Mouse (Mus musculus) stomach, embryonic 16.5 days (tissue): Measurements from ENCODE around the gene Hip1. TPM values are rescaled to one million over a fixed set of nuclear protein-coding genes. Genes with fewer than 3 reads are reported as not detected.

Source experiments
- ATAC-seq: fragments of 200-750 bp; cut with Nextera tagmentation; 2 replicates; pipeline ENCODE4 v1.8.0; 2017; ENCODE audit warnings: moderate number of reproducible peaks, moderate TSS enrichment; ENCODE audit not compliant: insufficient read depth, low FRiP score
- H3K27ac ChIP-seq: fragments of 300-500 bp; sonication (generic); 2 replicates; pipeline ENCODE4 v1.5.1; 2014; ENCODE audit warnings: low read length
- H3K27me3 ChIP-seq: fragments of 300-500 bp; sonication (generic); 2 replicates; pipeline ENCODE4 v1.6.1; 2014; ENCODE audit warnings: low read length, control low read depth, mixed read lengths; ENCODE audit not compliant: control insufficient read depth, insufficient read depth
- H3K36me3 ChIP-seq: fragments of 300-500 bp; sonication (generic); 2 replicates; pipeline ENCODE4 v1.6.1; 2014; ENCODE audit warnings: low read length; ENCODE audit not compliant: control insufficient read depth, insufficient read depth
- H3K4me1 ChIP-seq: fragments of 300-500 bp; sonication (generic); 2 replicates; pipeline ENCODE4 v1.6.1; 2014; ENCODE audit warnings: low read length, control low read depth, mixed read lengths; ENCODE audit not compliant: control insufficient read depth, insufficient read depth
- H3K4me2 ChIP-seq: fragments of 300-500 bp; sonication (generic); 2 replicates; pipeline ENCODE4 v1.6.1; 2014; ENCODE audit warnings: low read depth, low read length, mixed read lengths
- H3K4me3 ChIP-seq: fragments of 300-500 bp; sonication (generic); replicated peaks from 2 replicates; pipeline ENCODE4 v1.5.1; 2014; ENCODE audit warnings: mild to moderate bottlenecking, low read length
- H3K9ac ChIP-seq: fragments of 300-500 bp; sonication (generic); 2 replicates; pipeline ENCODE4 v1.6.1; 2014; ENCODE audit warnings: low read length
- H3K9me3 ChIP-seq: fragments of 300-500 bp; sonication (generic); replicated peaks from 2 replicates; pipeline ENCODE4 v1.6.1; 2016; ENCODE audit warnings: low read length, control low read depth; ENCODE audit not compliant: control insufficient read depth
- WGBS: fragments of 180-500 bp; shearing (Covaris S2); extraction: QIAGEN DNeasy Blood & Tissue Kit; methylation state at CpG from one replicate; pipeline ENCODE4 v1.1.7; 2014; 5-methylcytosine and 5-hydroxymethylcytosine counted together
- polyA plus RNA-seq: library from polyadenylated mRNA; unstranded; fragments of >200 nt; fragmentation: Nextera tagmentation; extraction: Ambion mirVana; gene quantifications from 2 replicates; pipeline ENCODE4 v1.2.1, GENCODE M21; 2015

The Hip1 gene
- polyA plus RNA-seq, 1 experiment from 2014 or later = 26.5 TPM

- H3K4me1 ChIP-seq = 0 out of 2 replicates have a peak, but pooled peaks cover 3% of the 10 kb centered on the region
- no peak for ATAC-seq
- H3K4me2 ChIP-seq = no peak overlapping the region
- H3K4me3 ChIP-seq = no peak overlapping the region
- H3K9ac ChIP-seq = no peak overlapping the region
- WGBS = 75% methylated on average over 10 of the region's 10 CpGs
- H3K9me3 ChIP-seq = no peaks in the 10 kb centered on the region
- no peaks in the 10 kb centered on the region for H3K27me3 ChIP-seq
- H3K27ac ChIP-seq = no peak overlapping the region
- no peaks in the 10 kb centered on the region for H3K36me3 ChIP-seq
Observed at GRCm38 (mm10) chr5:135537794-135538214, 7.1 kb downstream of the Hip1 start.

- Histone ChIP-seq H3K9ac (no peak overlapping the region), H3K9me3 (no peaks in the 10 kb centered on the region), H3K27me3 (no peaks in the 10 kb centered on the region), H3K36me3 (no peaks in the 10 kb centered on the region), H3K4me2 (no peak overlapping the region), H3K27ac (no peak overlapping the region), H3K4me3 (no peak overlapping the region), H3K4me1 (peaks cover 5% of the 10 kb centered on the region; the same call in 1 of the 2 replicates)
- ATAC-seq = peak; percentile 47; the same call in 1 of the 2 replicates
- 65% methylated on average over 4 of the region's 4 CpGs for WGBS
Observed at GRCm38 (mm10) chr5:135537326-135537725, 7.6 kb downstream of the Hip1 start.

DNA sequence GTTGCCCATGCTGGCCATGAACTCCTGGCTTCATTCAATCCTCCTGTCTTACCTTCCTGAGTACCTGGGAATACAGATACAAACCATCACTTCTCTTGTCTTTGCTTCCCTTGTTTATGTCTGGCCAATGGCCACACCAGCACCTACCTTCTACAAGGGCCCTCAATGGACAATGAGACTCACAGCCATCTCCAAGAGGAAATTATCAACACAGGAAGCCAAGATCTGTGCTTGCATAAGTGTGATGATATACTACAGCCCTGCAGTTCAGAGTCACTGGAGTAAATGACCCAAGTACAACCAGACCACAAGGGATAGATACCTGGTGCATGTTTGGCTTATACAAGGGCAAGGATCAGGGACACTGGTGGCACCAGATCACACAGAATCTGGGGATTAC is 9.1 kb downstream of the Hip1 start:
- Histone ChIP-seq H3K27ac (no peak overlapping the region), H3K4me1 (peaks cover 8% of the 10 kb centered on the region; the same call in 1 of the 2 replicates), H3K4me3 (no peak overlapping the region), H3K4me2 (no peak overlapping the region), H3K27me3 (no peaks in the 10 kb centered on the region), H3K9me3 (no peaks in the 10 kb centered on the region), H3K9ac (no peak overlapping the region), H3K36me3 (no peaks in the 10 kb centered on the region)
- no peak for ATAC-seq

DNA sequence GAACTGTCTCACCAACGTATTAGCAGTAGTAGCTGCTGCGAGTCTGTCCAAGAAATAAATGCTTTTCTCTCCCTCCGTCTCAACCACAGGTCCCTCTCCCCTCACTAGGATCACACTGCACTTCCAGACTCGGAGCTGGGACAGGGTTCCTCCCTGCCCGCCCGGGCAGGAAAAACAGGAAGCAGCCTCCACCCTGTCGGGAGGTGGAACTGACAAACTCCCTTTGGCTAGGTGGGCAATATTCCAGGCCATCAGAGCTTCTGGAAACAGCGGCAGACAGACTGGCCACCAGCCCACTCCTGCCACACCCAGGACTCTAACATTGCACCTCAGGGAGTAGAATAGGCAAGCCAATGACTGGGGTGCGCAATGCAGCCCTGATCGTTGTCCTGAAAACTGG is 11.5 kb downstream of the Hip1 start:
- Histone ChIP-seq H3K9me3 (no peaks in the 10 kb centered on the region), H3K4me1 (peaks cover 9% of the 10 kb centered on the region; the same call in 1 of the 2 replicates), H3K27ac (peak overlapping the region; percentile 59), H3K4me3 (no peak overlapping the region), H3K4me2 (no peak overlapping the region), H3K36me3 (no peaks in the 10 kb centered on the region), H3K27me3 (no peaks in the 10 kb centered on the region), H3K9ac (no peak overlapping the region; the same call in 1 of the 2 replicates)
- WGBS = 61% methylated on average over 10 of the region's 10 CpGs
- ATAC-seq = no peak

DNA sequence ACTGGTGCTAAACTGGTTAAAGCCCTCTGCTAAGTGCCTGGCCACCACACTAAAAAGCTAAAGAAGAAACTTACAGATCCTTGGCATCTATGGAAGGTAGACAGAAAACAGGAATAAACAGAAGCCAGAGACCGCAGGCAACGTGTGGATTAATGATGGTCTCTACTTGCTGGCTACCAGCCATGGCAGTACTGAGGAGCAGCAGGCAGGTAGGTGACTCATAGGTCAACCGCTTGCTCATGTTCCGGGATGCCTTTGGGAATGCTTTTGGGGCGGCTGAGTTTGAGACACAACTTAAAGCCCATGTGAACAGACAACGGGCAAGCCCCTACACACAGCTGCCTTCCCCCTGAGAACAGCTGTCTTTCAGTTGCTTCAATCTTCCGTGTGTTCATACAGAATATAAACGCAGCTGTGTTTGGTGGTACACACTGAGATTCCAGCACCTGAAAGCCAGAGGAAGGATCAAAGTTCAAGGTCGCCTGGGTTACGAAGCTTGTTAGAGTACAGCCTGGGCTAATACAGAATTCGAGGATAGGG is 13.5 kb downstream of the Hip1 start:
- 56% methylated on average over 11 of the region's 11 CpGs for WGBS
- Histone ChIP-seq H3K27ac (no peak overlapping the region), H3K9ac (no peak overlapping the region), H3K4me1 (peaks cover 9% of the 10 kb centered on the region; the same call in 1 of the 2 replicates), H3K27me3 (no peaks in the 10 kb centered on the region), H3K4me3 (no peak overlapping the region), H3K9me3 (no peaks in the 10 kb centered on the region), H3K36me3 (no peaks in the 10 kb centered on the region), H3K4me2 (no peak overlapping the region)
- no peak for ATAC-seq

GRCm38 (mm10) chr5:135529964-135530363 is 15.0 kb downstream of the Hip1 start:
- Histone ChIP-seq H3K27ac (no peak overlapping the region), H3K4me3 (no peak overlapping the region), H3K27me3 (no peaks in the 10 kb centered on the region), H3K36me3 (no peaks in the 10 kb centered on the region), H3K4me2 (no peak overlapping the region), H3K9me3 (no peaks in the 10 kb centered on the region), H3K9ac (no peak overlapping the region), H3K4me1 (peaks cover 12% of the 10 kb centered on the region; the same call in 1 of the 2 replicates)
- 84% methylated on average over 2 of the region's 2 CpGs for WGBS
- ATAC-seq = no peak

GRCm38 (mm10) chr5:135529310-135529709 is 15.6 kb downstream of the Hip1 start:
- Histone ChIP-seq H3K27me3 (no peaks in the 10 kb centered on the region), H3K4me3 (no peak overlapping the region), H3K36me3 (no peaks in the 10 kb centered on the region), H3K9ac (no peak overlapping the region), H3K27ac (no peak overlapping the region), H3K4me1 (peaks cover 12% of the 10 kb centered on the region; the same call in 1 of the 2 replicates), H3K4me2 (no peak overlapping the region), H3K9me3 (no peaks in the 10 kb centered on the region)
- 79% methylated on average over 3 of the region's 3 CpGs for WGBS
- no peak for ATAC-seq

DNA sequence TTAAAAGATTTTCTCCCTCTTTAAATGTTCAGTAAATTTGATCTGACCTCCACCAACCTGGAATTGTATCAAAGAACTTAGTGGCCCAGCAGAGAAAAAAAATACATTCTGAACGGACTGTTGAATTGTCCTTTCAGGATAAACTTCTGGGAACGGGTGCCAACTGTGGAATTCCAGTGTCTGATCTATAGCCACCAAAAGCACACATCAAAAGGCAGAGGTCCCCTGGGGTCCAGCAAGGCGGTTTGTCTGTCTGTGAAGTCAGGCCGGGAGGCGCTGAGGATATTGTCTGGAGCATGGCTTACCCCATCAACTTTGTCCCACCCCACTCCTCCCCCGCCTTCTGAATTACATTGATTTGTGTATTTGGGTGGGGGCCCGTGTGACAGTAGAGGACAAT is 16.9 kb downstream of the Hip1 start:
- H3K4me3 ChIP-seq = no peak overlapping the region
- H3K27me3 ChIP-seq = no peaks in the 10 kb centered on the region
- H3K9ac ChIP-seq = no peak overlapping the region
- H3K9me3 ChIP-seq = no peaks in the 10 kb centered on the region
- H3K4me1 ChIP-seq = peaks cover 9% of the 10 kb centered on the region; the same call in 1 of the 2 replicates
- H3K27ac ChIP-seq = no peak overlapping the region
- no peak for ATAC-seq
- 43% methylated on average over 7 of the region's 7 CpGs for WGBS
- no peak overlapping the region for H3K4me2 ChIP-seq
- H3K36me3 ChIP-seq = no peaks in the 10 kb centered on the region

- no peaks in the 10 kb centered on the region for H3K9me3 ChIP-seq
- peak; percentile 48; the same call in 1 of the 2 replicates for ATAC-seq
- no peak overlapping the region for H3K4me3 ChIP-seq
- H3K27ac ChIP-seq = peak overlapping the region; percentile 16; the same call in 1 of the 2 replicates
- WGBS = 49% methylated on average over 11 of the region's 11 CpGs
- no peaks in the 10 kb centered on the region for H3K27me3 ChIP-seq
- peaks cover 3% of the 10 kb centered on the region; the same call in 1 of the 2 replicates for H3K4me1 ChIP-seq
- no peaks in the 10 kb centered on the region for H3K36me3 ChIP-seq
- H3K4me2 ChIP-seq = peak overlapping the region; percentile 2; the same call in 1 of the 2 replicates
- no peak overlapping the region for H3K9ac ChIP-seq
Observed at GRCm38 (mm10) chr5:135524660-135525560, 20.0 kb downstream of the Hip1 start.
